Mouse (Mus musculus) layer of hippocampus, postnatal 10 days (tissue): ENCODE results near the gene Crip1. TPM values are rescaled to one million over a fixed set of nuclear protein-coding genes. Genes with fewer than 3 reads are reported as not detected.

Experiments used
- DNase-seq, 2 experiments: peaks; one replicate each; pipeline ENCODE4 v3.0.0; 2021; ENCODE audit warnings: low spot score in 2 of 2
- total RNA-seq, 2 experiments: library from RNA; stranded (reverse); gene quantifications; 2 replicates each; pipeline ENCODE4 v1.2.3; 2021

Crip1 gene
- total RNA-seq, 2 experiments from 2014 or later = 13.5 to 14.1 TPM

- no peak for DNase-seq
These were observed 1.2 kb upstream of the Crip1 start for GRCm38 (mm10) chr12:113144886-113145285.

GRCm38 (mm10) chr12:113145591-113145990, 525 bp upstream of the Crip1 start:
- no peak for DNase-seq

- peak in 1 of 2 experiments; percentile 54 for DNase-seq
These were observed 1.4 kb downstream of the Crip1 start for GRCm38 (mm10) chr12:113147481-113147880.

GRCm38 (mm10) chr12:113148381-113149035, 2.4 kb downstream of the Crip1 start:
- no peak for DNase-seq

GRCm38 (mm10) chr12:113149341-113149740, 3.2 kb downstream of the Crip1 start:
- DNase-seq = no peak

GRCm38 (mm10) chr12:113149896-113150295, 3.8 kb downstream of the Crip1 start:
- DNase-seq = no peak

GRCm38 (mm10) chr12:113150591-113150990, 4.5 kb downstream of the Crip1 start:
- DNase-seq = no peak

- no peak for DNase-seq
These were observed 4.9 kb downstream of the Crip1 start for GRCm38 (mm10) chr12:113151046-113151445.

GRCm38 (mm10) chr12:113151661-113152271, 5.7 kb downstream of the Crip1 start:
- no peak for DNase-seq

- no peak for DNase-seq
These were observed 6.2 kb downstream of the Crip1 start for GRCm38 (mm10) chr12:113152272-113152661.

- no peak for DNase-seq
These were observed 6.9 kb downstream of the Crip1 start for GRCm38 (mm10) chr12:113152991-113153525.

GRCm38 (mm10) chr12:113153971-113154370, 7.9 kb downstream of the Crip1 start:
- DNase-seq = no peak

GRCm38 (mm10) chr12:113154747-113155075, 8.6 kb downstream of the Crip1 start:
- DNase-seq = no peak

GRCm38 (mm10) chr12:113155076-113155771, 9.1 kb downstream of the Crip1 start:
- DNase-seq = peak in 1 of 2 experiments; percentile 58

- DNase-seq = peak; percentile 99 to 100
These were observed 9.9 kb downstream of the Crip1 start, which contains the start of gene Tedc1 for GRCm38 (mm10) chr12:113155887-113156539. Gene Tedc1, plus strand, starts transcription at chr12:113156421.

GRCm38 (mm10) chr12:113156540-113156929, 10.4 kb downstream of the Crip1 start:
- no peak for DNase-seq

- DNase-seq = peak in 1 of 2 experiments; percentile 32
These were observed 10.9 kb downstream of the Crip1 start for GRCm38 (mm10) chr12:113157002-113157401.

- DNase-seq = peak in 1 of 2 experiments; percentile 9
These were observed 11.4 kb downstream of the Crip1 start for GRCm38 (mm10) chr12:113157521-113157920.

GRCm38 (mm10) chr12:113157971-113158370, 11.9 kb downstream of the Crip1 start:
- peak in 1 of 2 experiments; percentile 13 for DNase-seq

GRCm38 (mm10) chr12:113163561-113164006, 17.5 kb downstream of the Crip1 start:
- peak; percentile 66 to 72 for DNase-seq

- DNase-seq = peak in 1 of 2 experiments; percentile 9
These were observed 22.0 kb downstream of the Crip1 start for GRCm38 (mm10) chr12:113168031-113168536.
